Mouse (Mus musculus): ENCODE results near the gene Pbx1. TPM values are rescaled to one million over a fixed set of nuclear protein-coding genes. Genes with fewer than 3 reads are reported as not detected.
A peak's percentile ranks its signal among the peaks of the same experiment; 100 is the strongest.

The Pbx1 gene
- polyA plus RNA-seq, 1 experiment from 2014 or later, result 82.9 TPM

- Histone ChIP-seq H3K27ac (ENCODE audit: low read length) (no peak overlapping the region), H3K9me3 (ENCODE audit: control insufficient read depth, low read length) (no peaks in the 10 kb centered on the region), H3K9ac (replicated peaks; ENCODE audit: low read depth, low read length) (no peak overlapping the region), H3K4me2 (ENCODE audit: low read length) (no peak overlapping the region), H3K27me3 (replicated peaks; ENCODE audit: control insufficient read depth, insufficient read depth, low read length) (no peaks in the 10 kb centered on the region), H3K4me3 (replicated peaks; ENCODE audit: low read length) (no peak overlapping the region), H3K36me3 (ENCODE audit: control insufficient read depth, insufficient read depth) (no peaks in the 10 kb centered on the region), H3K4me1 (replicated peaks; ENCODE audit: control insufficient read depth, insufficient read depth, low read length) (0 out of 2 replicates have a peak, but pooled peaks cover 8% of the 10 kb centered on the region)
- 42% methylated on average over 7 of the region's 7 CpGs for WGBS
- no peak for ATAC-seq
Measured at GRCm38 (mm10) chr1:168258856-168259255, 173.2 kb downstream of the Pbx1 start.

- no peak; the same call in 1 of the 2 replicates for ATAC-seq
- Histone ChIP-seq H3K4me2 (ENCODE audit: low read length) (no peak overlapping the region), H3K27ac (ENCODE audit: low read length) (no peak overlapping the region), H3K9me3 (ENCODE audit: control insufficient read depth, low read length) (no peaks in the 10 kb centered on the region), H3K4me3 (replicated peaks; ENCODE audit: low read length) (no peak overlapping the region), H3K4me1 (replicated peaks; ENCODE audit: control insufficient read depth, insufficient read depth, low read length) (0 out of 2 replicates have a peak, but pooled peaks cover 9% of the 10 kb centered on the region), H3K36me3 (ENCODE audit: control insufficient read depth, insufficient read depth) (no peaks in the 10 kb centered on the region), H3K27me3 (replicated peaks; ENCODE audit: control insufficient read depth, insufficient read depth, low read length) (no peaks in the 10 kb centered on the region), H3K9ac (replicated peaks; ENCODE audit: low read depth, low read length) (no peak overlapping the region)
- WGBS, result 92% methylated on average over 9 of the region's 9 CpGs
Measured at GRCm38 (mm10) chr1:168255347-168255908, 176.6 kb downstream of the Pbx1 start.

GRCm38 (mm10) chr1:168246968-168247724, 184.9 kb downstream of the Pbx1 start:
- H3K27ac ChIP-seq (ENCODE audit: low read length), result peak overlapping the region; percentile 79
- H3K4me3 ChIP-seq (replicated peaks; ENCODE audit: low read length), result no peak overlapping the region
- H3K4me2 ChIP-seq (ENCODE audit: low read length), result peak overlapping the region; percentile 32
- 14% methylated on average over 10 of the region's 10 CpGs for WGBS
- H3K27me3 ChIP-seq (replicated peaks; ENCODE audit: control insufficient read depth, insufficient read depth, low read length), result no peaks in the 10 kb centered on the region
- peak; percentile 77 for ATAC-seq
- no peaks in the 10 kb centered on the region for H3K9me3 ChIP-seq (ENCODE audit: control insufficient read depth, low read length)
- H3K4me1 ChIP-seq (replicated peaks; ENCODE audit: control insufficient read depth, insufficient read depth, low read length), result peaks cover 70% of the 10 kb centered on the region
- peak overlapping the region; percentile 31; the same call in 1 of the 2 replicates for H3K9ac ChIP-seq (replicated peaks; ENCODE audit: low read depth, low read length)
- no peaks in the 10 kb centered on the region for H3K36me3 ChIP-seq (ENCODE audit: control insufficient read depth, insufficient read depth)

GRCm38 (mm10) chr1:168245539-168245938, 186.5 kb downstream of the Pbx1 start:
- WGBS, result 7% methylated on average over 5 of the region's 5 CpGs
- Histone ChIP-seq H3K27me3 (replicated peaks; ENCODE audit: control insufficient read depth, insufficient read depth, low read length) (no peaks in the 10 kb centered on the region), H3K27ac (ENCODE audit: low read length) (peak overlapping the region; percentile 79), H3K9me3 (ENCODE audit: control insufficient read depth, low read length) (no peaks in the 10 kb centered on the region), H3K4me2 (ENCODE audit: low read length) (peak overlapping the region; percentile 19), H3K4me1 (replicated peaks; ENCODE audit: control insufficient read depth, insufficient read depth, low read length) (peaks cover 80% of the 10 kb centered on the region), H3K36me3 (ENCODE audit: control insufficient read depth, insufficient read depth) (no peaks in the 10 kb centered on the region), H3K9ac (replicated peaks; ENCODE audit: low read depth, low read length) (no peak overlapping the region), H3K4me3 (replicated peaks; ENCODE audit: low read length) (no peak overlapping the region)
- ATAC-seq, result peak; percentile 62

GRCm38 (mm10) chr1:168243759-168244158, 188.3 kb downstream of the Pbx1 start:
- ATAC-seq, result no peak
- no peaks in the 10 kb centered on the region for H3K36me3 ChIP-seq (ENCODE audit: control insufficient read depth, insufficient read depth)
- H3K4me2 ChIP-seq (ENCODE audit: low read length), result no peak overlapping the region
- peaks cover 91% of the 10 kb centered on the region for H3K4me1 ChIP-seq (replicated peaks; ENCODE audit: control insufficient read depth, insufficient read depth, low read length)
- H3K4me3 ChIP-seq (replicated peaks; ENCODE audit: low read length), result no peak overlapping the region
- no peaks in the 10 kb centered on the region for H3K9me3 ChIP-seq (ENCODE audit: control insufficient read depth, low read length)
- WGBS, result 85% methylated on average over 12 of the region's 12 CpGs
- no peaks in the 10 kb centered on the region for H3K27me3 ChIP-seq (replicated peaks; ENCODE audit: control insufficient read depth, insufficient read depth, low read length)
- H3K9ac ChIP-seq (replicated peaks; ENCODE audit: low read depth, low read length), result no peak overlapping the region
- H3K27ac ChIP-seq (ENCODE audit: low read length), result no peak overlapping the region

GRCm38 (mm10) chr1:168243068-168243467, 189.0 kb downstream of the Pbx1 start:
- Histone ChIP-seq H3K36me3 (ENCODE audit: control insufficient read depth, insufficient read depth) (no peaks in the 10 kb centered on the region), H3K9me3 (ENCODE audit: control insufficient read depth, low read length) (no peaks in the 10 kb centered on the region), H3K4me3 (replicated peaks; ENCODE audit: low read length) (no peak overlapping the region), H3K27ac (ENCODE audit: low read length) (peak overlapping the region; percentile 90), H3K4me1 (replicated peaks; ENCODE audit: control insufficient read depth, insufficient read depth, low read length) (peaks cover 91% of the 10 kb centered on the region), H3K9ac (replicated peaks; ENCODE audit: low read depth, low read length) (no peak overlapping the region), H3K4me2 (ENCODE audit: low read length) (no peak overlapping the region), H3K27me3 (replicated peaks; ENCODE audit: control insufficient read depth, insufficient read depth, low read length) (no peaks in the 10 kb centered on the region)
- WGBS, result 59% methylated on average over 7 of the region's 7 CpGs
- ATAC-seq, result no peak

GRCm38 (mm10) chr1:168241316-168241715, 190.8 kb downstream of the Pbx1 start:
- Histone ChIP-seq H3K9ac (replicated peaks; ENCODE audit: low read depth, low read length) (peak overlapping the region; percentile 33; the same call in 1 of the 2 replicates), H3K36me3 (ENCODE audit: control insufficient read depth, insufficient read depth) (no peaks in the 10 kb centered on the region), H3K9me3 (ENCODE audit: control insufficient read depth, low read length) (no peaks in the 10 kb centered on the region), H3K27ac (ENCODE audit: low read length) (peak overlapping the region; percentile 90), H3K27me3 (replicated peaks; ENCODE audit: control insufficient read depth, insufficient read depth, low read length) (no peaks in the 10 kb centered on the region), H3K4me3 (replicated peaks; ENCODE audit: low read length) (0 out of 2 replicates have a peak overlapping the region, but pooled peaks have one; percentile 4), H3K4me2 (ENCODE audit: low read length) (peak overlapping the region; percentile 36), H3K4me1 (replicated peaks; ENCODE audit: control insufficient read depth, insufficient read depth, low read length) (peaks cover 73% of the 10 kb centered on the region)
- peak; percentile 54 for ATAC-seq
- WGBS, result 6% methylated on average over 7 of the region's 7 CpGs

- Histone ChIP-seq H3K4me2 (ENCODE audit: low read length) (peak overlapping the region; percentile 36), H3K27ac (ENCODE audit: low read length) (peak overlapping the region; percentile 90), H3K4me3 (replicated peaks; ENCODE audit: low read length) (no peak overlapping the region), H3K9ac (replicated peaks; ENCODE audit: low read depth, low read length) (no peak overlapping the region), H3K9me3 (ENCODE audit: control insufficient read depth, low read length) (no peaks in the 10 kb centered on the region), H3K36me3 (ENCODE audit: control insufficient read depth, insufficient read depth) (no peaks in the 10 kb centered on the region), H3K27me3 (replicated peaks; ENCODE audit: control insufficient read depth, insufficient read depth, low read length) (no peaks in the 10 kb centered on the region), H3K4me1 (replicated peaks; ENCODE audit: control insufficient read depth, insufficient read depth, low read length) (peaks cover 72% of the 10 kb centered on the region)
- 8% methylated on average over 7 of the region's 7 CpGs for WGBS
- peak; percentile 76 for ATAC-seq
Measured at GRCm38 (mm10) chr1:168240846-168241245, 191.2 kb downstream of the Pbx1 start.

GRCm38 (mm10) chr1:168240386-168240785, 191.7 kb downstream of the Pbx1 start:
- Histone ChIP-seq H3K9me3 (ENCODE audit: control insufficient read depth, low read length) (no peaks in the 10 kb centered on the region), H3K9ac (replicated peaks; ENCODE audit: low read depth, low read length) (no peak overlapping the region), H3K4me3 (replicated peaks; ENCODE audit: low read length) (no peak overlapping the region), H3K27me3 (replicated peaks; ENCODE audit: control insufficient read depth, insufficient read depth, low read length) (no peaks in the 10 kb centered on the region), H3K4me1 (replicated peaks; ENCODE audit: control insufficient read depth, insufficient read depth, low read length) (peaks cover 71% of the 10 kb centered on the region), H3K4me2 (ENCODE audit: low read length) (peak overlapping the region; percentile 36), H3K36me3 (ENCODE audit: control insufficient read depth, insufficient read depth) (no peaks in the 10 kb centered on the region), H3K27ac (ENCODE audit: low read length) (peak overlapping the region; percentile 90)
- peak; percentile 24; the same call in 1 of the 2 replicates for ATAC-seq
- 43% methylated on average over 5 of the region's 5 CpGs for WGBS

All from forebrain, embryonic 16.5 days (tissue).